Mouse (Mus musculus) adrenal gland, postnatal 25 days (tissue): ENCODE measurements around the gene Slc6a20b. TPM values are rescaled to one million over a fixed set of nuclear protein-coding genes. Genes with fewer than 3 reads are reported as not detected.
A peak's percentile ranks its signal among the peaks of the same experiment; 100 is the strongest.
"Not testable (repeated sequence)": the region's sequence is repeated elsewhere in the genome, so short reads cannot be mapped to it uniquely, and the experiment has no call there.

Experiments
- DNase-seq: peaks from one replicate; pipeline ENCODE4 v3.0.0; 2021; ENCODE audit warnings: mixed read lengths
- long read RNA-seq: library from polyadenylated mRNA; stranded (forward); transcript quantifications from one replicate; pipeline ENCODE4 v2.0.0, GENCODE M21; 2021
- total RNA-seq: library from RNA; stranded (reverse); gene quantifications from 2 replicates; pipeline ENCODE4 v1.2.3, GENCODE M21; 2021

Gene Slc6a20b
- not detected in 2 replicates for total RNA-seq
- long read RNA-seq = 0 reads

DNA sequence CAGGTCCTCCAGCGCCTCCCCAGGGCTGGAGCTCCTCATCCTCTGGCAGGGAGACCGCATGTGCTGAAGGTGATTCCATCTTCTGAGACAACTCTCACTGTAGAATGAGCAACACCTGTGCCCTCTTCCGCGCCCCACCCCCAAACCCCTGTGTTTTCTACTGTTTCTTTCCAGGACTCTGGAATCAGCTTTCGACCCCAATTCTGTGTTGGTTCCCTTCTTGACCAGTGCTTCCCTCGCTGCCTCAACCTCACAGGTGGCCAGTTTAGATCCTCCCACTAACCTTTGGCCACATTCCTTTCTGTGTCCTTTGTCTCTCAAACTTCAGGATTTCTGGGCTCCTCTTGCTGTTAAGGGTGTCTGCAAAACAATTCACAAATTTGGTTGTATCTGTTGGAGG lies at the start of gene Slc6a20b:
Gene Slc6a20b, minus strand, starts transcription at position 285 of the 400 bp plus-strand sequence.
- DNase-seq = no peak

DNA sequence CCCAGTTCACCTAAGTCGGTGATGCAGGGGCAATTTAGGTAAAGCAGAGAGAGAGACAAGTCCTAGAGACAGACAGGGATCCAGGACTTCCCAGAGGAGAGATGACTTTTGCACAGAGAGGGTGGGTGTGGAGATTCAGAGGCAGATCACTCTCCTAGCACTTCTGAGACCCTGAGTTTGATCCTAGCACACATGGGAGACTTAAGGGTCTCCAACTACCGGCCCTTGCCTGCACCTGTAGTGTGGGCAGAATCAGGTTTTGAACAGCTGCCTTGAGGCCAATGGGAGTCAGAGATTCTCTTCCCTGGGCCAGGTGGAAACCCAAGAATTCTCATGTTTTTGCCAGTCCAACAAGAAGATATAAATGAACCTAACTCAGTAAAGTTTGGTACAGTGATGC lies 46.8 kb upstream of the Slc6a20b start:
- DNase-seq = no peak

DNA sequence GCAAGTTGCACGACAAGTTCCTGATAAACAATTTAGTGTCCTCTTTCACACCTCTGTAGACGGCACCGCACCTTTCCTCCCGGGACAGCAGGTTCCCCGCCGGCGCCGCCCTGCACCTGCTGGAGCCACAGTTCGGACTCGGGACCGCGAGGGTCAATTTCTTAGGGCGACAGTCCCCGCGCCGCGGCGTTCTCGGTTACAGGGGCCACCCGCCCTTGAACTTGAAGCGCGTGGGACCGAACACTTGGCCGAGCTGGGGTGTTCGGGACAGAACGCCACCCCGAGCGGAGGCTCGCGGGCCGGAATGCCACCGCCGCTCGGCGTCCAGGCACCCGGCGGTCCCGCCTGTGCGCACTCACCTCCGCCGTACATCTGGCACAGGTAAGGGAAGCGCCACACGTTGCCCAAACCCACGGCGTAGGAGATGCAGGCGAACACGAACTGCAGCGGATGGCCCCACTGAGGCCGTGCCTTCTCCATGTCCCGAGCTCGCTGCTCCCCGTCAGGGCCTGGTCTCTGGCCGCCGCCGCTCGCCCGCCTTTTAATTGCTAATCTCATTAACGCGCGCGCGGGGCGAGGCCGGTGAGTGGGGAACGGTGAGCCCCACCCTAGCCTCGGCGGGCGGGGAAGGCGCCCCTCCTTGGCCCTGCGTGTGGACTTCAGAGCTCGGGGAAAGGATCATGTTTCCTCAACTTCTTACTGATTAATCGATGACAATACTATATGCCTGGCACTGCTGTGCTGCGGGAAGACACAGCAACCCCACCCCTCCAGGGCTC lies 46.2 kb upstream of the Slc6a20b start, which contains the start of the genes Ccr9 and Slc6a20a:
Gene Ccr9, plus strand, starts transcription at position 113 of the 779 bp plus-strand sequence.
Gene Slc6a20a, minus strand, starts transcription at position 559 of the 779 bp plus-strand sequence.
- DNase-seq = peak; percentile 26

- peak; percentile 50 for DNase-seq
These were observed 33.3 kb upstream of the Slc6a20b start for GRCm38 (mm10) chr9:123665645-123666044.

DNA sequence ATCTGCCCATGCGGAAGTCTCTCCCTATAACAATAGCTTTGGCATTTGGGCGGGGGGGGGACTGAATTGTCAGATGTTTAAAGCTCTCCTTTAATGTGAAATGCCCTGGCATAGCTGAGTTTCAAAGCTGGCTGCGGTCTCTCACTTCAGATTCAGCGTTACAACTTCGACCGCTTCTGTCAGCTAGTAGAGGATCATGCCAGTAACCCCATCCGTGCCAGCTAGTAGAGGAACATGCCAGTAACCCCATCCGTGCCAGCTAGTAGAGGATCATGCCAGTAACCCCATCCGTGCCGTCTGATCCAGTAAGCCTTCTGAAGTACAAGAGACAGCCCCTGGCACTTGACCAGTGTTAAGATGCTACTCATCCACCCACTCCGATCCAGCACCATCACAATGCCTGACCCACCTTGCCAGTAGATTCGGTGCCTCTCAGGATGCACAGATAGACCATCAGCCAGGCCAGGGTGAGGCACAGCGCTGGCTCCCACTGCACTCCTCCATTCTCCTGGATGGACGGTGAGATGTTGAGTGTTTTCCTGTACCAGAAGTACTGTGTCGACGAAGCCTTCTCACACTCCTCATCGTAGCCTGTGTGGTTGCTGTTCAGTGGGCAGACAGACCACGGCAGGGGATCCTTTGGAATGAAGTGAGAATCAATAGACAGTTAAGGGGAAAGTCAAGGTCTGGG lies 27.8 kb upstream of the Slc6a20b start:
- not testable (repeated sequence) for DNase-seq

GRCm38 (mm10) chr9:123658981-123659380 lies 26.6 kb upstream of the Slc6a20b start:
- DNase-seq = no peak

- no peak for DNase-seq
These were observed 25.1 kb upstream of the Slc6a20b start for GRCm38 (mm10) chr9:123657457-123657856.

DNA sequence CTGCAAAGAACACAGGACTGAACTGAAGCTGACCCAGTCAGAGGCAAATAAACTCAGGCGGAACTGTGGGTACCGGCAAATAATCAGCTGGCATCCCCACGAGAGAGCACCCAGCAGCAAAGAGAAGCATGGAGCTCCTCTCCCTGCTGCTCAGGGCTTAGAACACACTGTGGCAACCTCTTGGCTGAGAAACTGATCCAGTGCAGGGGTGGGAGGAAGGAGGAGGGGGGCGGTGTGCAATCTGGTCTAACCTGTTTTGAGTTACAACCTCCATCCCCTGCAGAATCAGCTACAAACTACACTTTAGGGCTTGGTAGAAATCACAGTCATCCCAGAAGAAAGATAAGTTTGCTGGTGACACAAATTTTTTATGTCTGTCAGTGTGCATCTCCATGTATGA lies 19.0 kb upstream of the Slc6a20b start:
- no peak for DNase-seq

- no peak for DNase-seq
These were observed 17.6 kb upstream of the Slc6a20b start for GRCm38 (mm10) chr9:123649785-123650511.

- no peak for DNase-seq
These were observed 7.7 kb upstream of the Slc6a20b start for GRCm38 (mm10) chr9:123640106-123640505.

DNA sequence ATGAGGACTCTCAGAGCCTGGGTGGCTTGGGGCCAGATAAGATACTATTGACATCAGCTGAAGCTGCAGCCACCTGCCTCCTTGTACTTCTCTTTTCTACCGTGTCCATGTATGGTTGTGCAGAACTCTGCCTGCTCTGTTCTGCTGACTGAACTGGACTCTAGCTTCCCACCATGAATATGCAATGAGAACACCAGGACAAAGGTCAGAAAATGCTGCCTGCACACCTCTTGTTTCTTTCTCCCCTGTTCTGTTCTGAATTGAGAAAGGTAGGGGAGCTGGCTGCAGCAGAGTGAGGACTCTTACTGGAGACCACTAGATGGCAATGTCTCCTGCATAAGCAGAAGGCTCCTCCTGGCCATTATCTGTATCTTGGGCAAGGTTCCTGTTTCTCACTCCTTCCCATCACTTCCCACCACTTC lies 6.3 kb upstream of the Slc6a20b start:
- DNase-seq = no peak

GRCm38 (mm10) chr9:123638231-123638630 lies 5.9 kb upstream of the Slc6a20b start:
- no peak for DNase-seq

DNA sequence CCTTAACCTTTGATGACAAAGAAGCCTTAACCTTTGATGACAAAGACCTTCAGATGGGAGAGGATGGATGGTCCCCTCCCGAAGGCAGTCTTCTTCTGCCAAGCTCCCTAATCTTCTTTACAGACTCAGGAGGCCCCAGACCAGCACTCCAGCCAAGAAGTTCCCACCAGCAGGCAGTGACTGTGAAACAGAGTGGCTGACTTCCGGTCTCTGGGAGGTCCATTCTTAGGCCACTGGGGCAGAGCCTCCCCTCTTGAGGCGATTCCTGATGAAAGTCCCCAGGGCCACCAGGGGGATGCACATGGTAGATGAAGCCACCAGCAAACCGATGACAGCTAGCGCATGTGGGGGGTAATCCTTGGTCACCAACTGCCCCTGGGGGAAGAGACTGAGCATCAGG lies 4.4 kb upstream of the Slc6a20b start:
- no peak for DNase-seq

- DNase-seq = no peak
These were observed 628 bp upstream of the Slc6a20b start for GRCm38 (mm10) chr9:123632993-123633392.

DNA sequence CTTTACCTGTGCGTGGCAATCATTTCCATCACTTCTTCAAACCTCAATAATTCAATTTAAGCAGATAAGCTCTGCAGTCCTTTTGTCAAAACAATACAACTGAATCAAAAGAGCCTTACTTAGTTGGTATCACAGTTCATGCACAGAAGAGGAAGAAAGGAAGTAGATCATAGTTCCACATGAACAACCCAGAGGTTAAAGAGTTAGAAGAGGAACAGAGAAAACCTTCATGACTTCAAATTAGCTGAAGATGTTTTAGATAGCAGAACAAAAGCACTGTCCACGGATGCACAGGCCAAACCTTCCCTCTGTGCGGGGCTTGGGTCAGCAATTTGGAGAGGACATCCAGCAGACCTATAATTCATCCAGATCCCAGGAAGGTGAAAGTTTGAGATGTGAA lies 699 bp downstream of the Slc6a20b start:
- DNase-seq = no peak

DNA sequence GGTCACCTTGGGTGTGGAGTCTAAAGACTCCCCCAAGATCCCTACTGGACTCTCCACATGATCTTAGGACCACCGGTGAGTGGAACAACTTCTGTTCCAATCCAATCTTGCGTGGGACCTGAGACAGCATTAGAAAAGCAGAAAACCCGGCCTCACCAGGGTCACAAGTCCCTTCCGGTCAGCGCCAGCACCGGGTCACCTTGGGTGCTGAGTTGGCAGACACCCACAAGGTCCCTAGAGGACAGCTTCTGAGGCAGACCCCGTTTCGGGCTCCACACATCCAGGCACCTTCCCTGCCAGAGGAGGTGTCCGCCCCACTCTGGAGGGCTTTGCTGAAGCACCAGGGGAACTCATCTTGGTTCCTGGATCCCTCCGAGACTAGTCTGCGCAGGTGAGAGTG lies 6.5 kb downstream of the Slc6a20b start:
- DNase-seq = no peak

DNA sequence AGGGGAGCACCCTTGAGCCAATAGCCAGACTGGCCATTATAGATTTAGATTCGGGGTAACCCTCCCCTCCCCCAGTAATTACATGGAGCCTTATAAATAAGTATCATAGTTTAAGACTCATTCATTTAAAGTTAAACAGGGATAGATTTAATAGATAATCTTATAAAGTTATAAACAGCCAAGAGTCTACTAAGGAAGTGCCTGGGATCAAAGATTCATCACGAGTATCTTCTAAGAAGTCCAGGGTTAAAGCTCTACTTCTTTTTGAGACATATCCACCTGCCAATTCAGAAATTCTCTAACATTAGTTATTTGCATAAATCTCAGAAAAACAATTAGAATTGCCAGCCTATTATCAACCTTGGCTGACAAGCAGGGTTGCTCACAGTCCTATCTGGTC lies 7.6 kb downstream of the Slc6a20b start:
- no peak for DNase-seq

GRCm38 (mm10) chr9:123620311-123621098 lies 11.9 kb downstream of the Slc6a20b start:
- DNase-seq = no peak

DNA sequence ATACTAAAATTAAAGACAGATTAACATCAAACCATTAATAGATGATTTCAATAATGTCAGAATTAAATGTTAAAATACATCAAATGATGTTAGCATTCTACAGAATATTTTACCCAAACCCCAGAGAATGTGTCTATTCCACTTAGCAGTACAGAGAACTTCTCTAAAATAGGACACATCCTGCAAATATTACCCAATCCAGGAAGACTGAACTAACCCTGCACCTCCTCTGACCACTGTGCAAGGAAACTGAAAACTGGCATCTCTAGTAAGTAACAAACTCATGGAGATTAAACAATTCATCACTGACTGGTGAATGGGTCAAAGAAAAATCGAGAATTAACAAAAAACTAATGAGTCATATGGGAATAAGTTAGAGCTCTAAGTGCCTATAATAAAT lies 30.8 kb downstream of the Slc6a20b start:
- no peak for DNase-seq

DNA sequence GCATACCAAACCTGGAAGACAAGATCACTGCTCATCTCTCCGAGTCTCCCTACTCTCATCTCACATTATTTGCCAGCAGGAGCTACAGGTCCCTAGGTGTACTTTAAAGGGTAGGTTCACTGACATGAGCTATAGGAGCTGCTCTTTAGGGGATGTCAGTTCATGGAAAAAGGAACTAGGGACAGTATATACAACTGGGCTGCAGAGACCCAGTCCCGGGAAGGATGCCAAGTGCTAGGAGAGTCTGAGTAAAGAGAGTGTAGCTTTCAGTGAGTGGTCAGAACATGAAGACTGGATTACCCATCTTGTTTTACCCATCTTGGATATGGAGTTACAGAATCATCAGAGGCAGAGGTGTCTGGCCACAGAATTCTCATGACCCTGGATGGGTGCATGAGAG lies 35.0 kb downstream of the Slc6a20b start:
- DNase-seq = no peak

DNA sequence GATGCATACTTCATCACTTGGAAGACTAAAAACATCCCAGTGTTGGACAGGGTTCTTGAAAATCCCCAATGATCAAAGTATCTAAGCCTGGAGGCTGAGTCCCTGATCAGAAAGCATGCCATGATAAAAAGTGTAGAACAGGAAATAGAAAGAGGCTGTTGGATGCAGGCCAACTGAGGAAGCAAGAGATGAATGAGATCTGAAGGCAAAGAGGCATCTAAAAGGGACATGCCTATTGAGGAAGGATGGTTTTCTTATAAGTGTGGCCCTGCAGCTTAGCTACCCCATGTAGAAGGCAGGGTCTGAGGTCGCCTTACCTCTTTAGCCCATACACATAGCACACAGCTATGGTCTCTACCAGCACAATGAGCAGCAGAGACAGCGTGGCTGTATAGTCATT lies 35.5 kb downstream of the Slc6a20b start:
- no peak for DNase-seq

DNA sequence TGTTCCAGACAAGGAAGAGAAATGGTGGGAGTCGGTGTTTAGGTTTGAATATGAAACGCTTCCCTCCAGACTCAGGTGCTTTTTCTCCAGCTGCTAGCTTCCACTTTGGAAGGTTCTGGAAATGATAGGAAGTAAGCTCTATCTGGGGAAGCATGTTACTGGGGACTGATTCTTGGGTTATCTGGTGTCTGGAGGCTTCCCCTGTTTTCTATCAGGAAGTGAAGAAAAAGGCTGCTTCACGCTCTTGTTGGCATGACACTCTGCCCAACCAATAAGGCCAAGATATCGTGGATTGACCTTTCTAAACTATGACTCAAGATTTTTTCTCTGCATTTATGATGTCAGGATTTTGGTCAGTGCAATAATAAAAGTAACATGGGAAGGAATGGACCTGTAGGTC lies 37.2 kb downstream of the Slc6a20b start:
- no peak for DNase-seq
